Mouse (Mus musculus) forelimb bud, embryonic 11.5 days (tissue): ENCODE measurements around the gene Hoxc8.
A peak's percentile ranks its signal among the peaks of the same experiment; 100 is the strongest.

Experiments
- DNase-seq: peaks from one replicate; pipeline ENCODE4 v3.0.0-alpha.2; 2012; ENCODE audit warnings: low read depth, low spot score

The Hoxc8 gene

DNA sequence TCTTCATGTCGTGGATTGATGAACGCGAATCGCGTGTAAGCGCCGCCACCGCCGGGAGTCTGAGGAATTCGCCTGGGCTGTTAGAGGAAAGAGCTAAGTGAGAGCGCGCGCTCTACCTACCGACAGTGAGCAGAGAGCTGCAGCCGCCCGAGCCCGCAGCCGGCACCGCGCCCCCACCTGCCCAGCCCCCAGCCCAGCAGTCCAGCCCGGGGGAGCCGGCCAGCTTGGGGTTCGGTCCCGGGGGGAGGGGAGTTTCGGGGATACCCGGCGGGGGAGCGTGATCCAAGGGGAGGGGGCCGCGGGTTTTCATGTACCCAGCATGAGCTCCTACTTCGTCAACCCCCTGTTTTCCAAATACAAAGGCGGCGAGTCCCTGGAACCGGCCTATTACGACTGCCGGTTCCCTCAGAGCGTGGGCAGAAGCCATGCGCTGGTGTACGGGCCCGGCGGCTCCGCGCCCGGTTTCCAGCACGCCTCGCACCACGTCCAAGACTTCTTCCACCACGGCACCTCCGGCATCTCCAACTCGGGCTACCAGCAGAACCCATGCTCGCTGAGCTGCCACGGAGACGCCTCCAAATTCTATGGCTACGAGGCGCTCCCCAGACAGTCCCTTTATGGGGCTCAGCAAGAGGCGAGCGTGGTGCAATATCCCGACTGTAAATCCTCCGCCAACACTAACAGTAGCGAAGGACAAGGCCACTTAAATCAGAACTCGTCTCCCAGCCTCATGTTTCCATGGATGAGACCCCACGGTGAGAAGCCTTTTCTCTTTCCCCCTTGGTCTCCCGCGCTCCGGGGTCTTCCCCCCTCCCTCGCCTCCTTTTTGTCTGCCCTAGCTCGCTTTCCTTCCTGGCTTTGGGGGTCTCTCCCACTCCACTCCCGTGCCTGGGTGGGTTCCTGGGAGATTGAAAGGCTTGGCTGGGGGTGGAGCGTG, at the start of gene Hoxc8:
Gene Hoxc8, plus strand, starts transcription at position 147 of the 937 bp plus-strand sequence.
- DNase-seq: no peak

DNA sequence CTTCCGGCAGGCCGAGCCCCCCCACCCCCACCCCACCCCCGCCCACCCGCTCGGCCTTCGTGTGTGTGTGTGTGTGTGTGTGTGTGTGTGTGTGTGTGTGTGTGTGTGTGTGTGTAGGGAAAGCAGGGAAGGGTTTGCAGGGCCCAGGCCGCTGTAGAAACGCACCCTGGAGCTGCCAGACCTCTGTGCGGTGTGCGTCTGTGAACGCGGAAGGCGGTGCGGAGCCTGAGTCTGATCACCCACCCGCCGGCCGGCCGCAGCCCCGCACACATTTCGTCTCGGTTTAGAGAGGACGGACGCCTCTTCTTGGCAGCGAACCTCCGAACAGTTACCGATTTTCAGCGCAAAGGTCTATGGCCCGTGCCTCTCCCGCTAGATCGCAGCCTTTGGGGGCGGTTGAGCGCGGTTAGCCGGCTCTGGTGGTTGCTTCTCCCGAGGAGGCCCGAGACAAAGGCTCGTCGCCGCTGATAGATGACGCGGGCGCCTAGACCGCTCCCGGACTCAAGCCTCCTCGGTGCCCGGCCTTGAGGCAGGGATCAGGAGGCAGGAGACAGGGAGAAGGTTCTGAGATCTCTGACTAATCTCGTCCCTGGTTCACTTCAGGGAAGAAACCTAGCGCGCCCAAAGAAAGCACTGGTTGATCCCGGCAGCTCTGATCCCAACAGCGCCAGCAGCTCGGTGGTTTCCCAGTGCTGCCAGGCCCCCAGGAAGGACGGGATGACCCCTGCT, 47.5 kb upstream of the Hoxc8 start:
- no peak for DNase-seq

DNA sequence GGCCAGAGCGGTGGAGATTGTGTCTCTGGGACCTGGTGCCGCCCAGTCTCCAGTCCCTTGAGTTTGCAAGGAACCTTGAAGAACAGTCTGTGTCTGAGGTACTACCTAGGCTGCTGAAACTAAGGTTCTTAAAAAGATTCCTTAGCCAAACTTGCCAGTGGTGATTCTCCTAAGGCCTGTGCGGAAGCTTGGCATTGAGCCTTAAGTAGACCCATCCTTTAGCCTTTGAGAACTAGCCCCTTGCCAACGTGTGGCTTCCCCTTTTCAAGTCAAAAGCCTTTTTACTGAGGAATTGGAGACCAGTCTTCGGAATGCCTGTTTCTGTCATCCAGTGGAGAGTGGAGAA, 47.0 kb upstream of the Hoxc8 start:
- DNase-seq: no peak

GRCm38 (mm10) chr15:102945185-102946077, 45.0 kb upstream of the Hoxc8 start:
- no peak for DNase-seq

DNA sequence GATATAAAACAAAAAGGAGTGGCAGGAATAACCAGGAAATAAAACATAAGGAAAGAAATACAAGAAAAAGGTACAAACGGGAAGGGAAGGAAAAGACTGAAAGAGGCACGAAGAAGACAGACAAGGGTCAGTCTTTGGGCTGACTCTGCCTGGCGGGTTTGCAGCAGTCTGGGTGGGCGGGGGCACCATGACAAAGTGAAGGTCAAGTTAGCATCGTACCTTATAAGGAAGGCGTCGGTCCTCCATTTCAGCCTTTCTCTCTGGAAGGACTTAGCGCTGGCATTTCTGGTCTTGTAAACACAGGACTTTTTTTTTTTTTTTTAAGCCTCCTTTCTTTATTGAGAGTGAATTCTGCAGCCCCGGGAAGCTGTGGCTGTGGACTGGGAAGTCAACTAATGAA, 43.1 kb upstream of the Hoxc8 start:
- DNase-seq: no peak

- DNase-seq: no peak
Observed at GRCm38 (mm10) chr15:102948842-102949241, 41.6 kb upstream of the Hoxc8 start.

DNA sequence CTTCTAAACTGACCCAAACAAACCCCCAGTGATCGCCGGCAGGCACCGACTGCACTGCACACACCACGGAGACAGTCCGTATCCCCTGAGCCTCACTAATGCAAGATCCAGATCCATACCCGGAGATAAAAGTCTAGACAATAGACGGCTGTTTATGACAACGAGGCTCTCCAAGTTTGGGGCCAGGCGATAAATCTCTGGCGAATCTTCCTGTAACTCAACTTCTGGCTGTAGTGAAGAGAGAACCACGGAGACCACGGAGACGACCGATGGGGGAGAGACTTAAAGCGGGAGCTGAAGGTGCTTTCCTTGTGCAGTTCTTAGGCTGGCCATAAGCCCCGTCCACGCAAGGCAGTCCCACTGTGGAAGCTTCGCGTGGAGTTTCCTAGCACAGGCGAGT, 40.7 kb upstream of the Hoxc8 start:
- no peak for DNase-seq

DNA sequence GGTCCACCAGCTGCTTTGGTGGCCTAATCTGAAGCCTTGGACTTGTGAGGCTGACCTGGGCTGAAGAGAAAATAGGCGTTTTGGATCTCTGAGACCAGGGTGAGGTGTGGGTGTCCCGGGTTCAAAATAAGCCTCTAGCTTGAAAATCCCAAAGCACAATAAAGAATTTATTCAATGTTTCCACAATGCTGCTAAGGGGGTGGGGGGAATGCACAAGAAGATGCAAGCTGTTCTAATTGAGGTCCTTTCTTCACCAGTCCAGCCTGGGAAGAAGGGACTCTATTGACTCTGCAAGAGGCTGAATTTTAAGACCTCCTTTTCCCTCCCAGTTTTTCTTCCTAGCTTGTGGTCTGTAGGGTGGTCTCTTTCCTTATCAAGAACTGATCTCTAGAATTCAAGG, 39.5 kb upstream of the Hoxc8 start:
- no peak for DNase-seq

- no peak for DNase-seq
Observed at GRCm38 (mm10) chr15:102953561-102953960, 36.8 kb upstream of the Hoxc8 start.

GRCm38 (mm10) chr15:102954192-102955006, 36.0 kb upstream of the Hoxc8 start, which contains the start of gene Hoxc11:
Hoxc11 (plus strand) TSS chr15:102954427.
- no peak for DNase-seq

DNA sequence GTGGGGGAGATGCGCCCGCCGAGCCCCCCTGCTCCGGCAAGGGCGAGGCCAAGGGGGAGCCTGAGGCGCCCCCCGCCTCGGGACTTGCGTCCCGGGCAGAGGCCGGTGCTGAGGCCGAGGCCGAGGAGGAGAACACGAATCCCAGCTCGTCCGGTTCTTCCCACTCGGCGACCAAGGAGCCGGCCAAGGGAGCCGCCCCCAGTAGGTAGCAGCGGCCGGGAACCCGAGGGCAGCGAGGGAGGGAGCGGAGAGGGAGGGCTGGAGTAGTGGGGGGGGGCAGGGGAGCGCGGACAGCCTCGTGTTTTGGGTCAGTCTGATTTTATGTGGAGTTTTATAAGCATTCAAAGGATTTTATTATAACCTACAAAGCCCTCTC, 35.4 kb upstream of the Hoxc8 start:
- DNase-seq: no peak

DNA sequence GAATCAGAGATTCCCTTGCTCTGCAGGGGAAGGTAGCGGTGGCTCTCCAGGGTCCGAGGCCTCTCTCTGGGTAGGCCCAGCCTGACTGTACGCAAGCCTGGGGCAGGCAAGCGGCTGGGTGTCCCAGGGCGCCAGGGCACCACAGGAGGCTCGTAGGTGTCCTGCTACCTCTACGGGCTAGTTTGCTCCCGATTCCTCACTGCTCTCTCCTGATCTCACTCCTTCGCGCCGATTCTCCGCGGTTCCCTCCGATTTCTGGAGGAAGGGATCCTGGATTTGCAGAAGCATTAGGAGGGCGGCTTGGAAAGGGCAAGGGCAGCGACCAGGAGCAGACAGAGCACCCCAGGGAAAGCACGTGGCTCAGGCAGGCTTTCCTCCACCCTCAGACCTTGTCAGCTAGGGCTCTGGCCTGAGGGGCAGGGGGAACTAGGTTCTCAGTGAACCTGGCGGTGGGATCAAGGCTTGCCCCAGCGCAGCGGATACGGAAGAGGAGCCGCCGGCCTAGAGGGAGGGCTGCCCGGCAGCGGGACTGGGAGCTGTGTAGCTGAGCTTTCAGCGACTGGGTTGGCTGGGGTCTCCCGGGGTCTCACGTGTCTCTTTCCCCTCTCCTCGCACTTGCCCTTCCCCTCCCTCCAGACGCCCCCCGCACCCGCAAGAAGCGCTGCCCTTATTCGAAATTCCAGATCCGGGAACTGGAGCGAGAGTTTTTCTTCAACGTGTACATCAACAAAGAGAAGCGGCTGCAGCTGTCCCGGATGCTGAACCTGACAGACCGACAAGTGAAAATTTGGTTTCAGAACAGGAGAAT, 34.4 kb upstream of the Hoxc8 start:
- DNase-seq: no peak

- DNase-seq: no peak
Observed at GRCm38 (mm10) chr15:102956906-102957305, 33.5 kb upstream of the Hoxc8 start.

DNA sequence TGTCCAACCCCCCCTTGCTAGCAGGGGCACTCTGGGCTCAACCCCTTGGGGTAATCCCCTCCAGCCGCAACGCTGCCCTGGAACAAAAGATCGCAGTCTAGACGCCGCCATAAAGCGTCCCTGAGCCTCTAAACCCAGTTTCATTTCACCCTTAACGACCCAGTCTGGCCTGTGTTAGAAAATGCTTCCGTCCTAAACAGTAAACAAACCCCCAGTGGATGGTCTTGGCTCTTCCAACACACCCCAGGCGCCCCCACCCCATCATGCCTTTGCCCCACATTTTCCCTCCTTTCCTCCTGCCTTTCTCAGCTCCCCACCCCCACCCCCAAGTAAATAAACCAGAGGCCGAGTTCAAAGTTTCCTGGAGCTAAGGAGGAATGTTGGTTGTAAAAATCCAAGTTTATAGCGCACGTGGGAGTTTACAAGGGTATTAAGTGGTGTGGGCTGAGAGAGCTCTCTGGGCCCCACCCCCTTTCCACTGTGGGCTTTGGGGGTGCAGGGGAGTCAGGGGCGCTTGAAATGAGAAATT, 30.7 kb upstream of the Hoxc8 start:
- DNase-seq: peak; percentile 85

GRCm38 (mm10) chr15:102961728-102962127, 28.7 kb upstream of the Hoxc8 start:
- no peak for DNase-seq

- no peak for DNase-seq
Observed at GRCm38 (mm10) chr15:102962492-102962891, 27.9 kb upstream of the Hoxc8 start.

- DNase-seq: no peak
Observed at GRCm38 (mm10) chr15:102963259-102963658, 27.1 kb upstream of the Hoxc8 start.

GRCm38 (mm10) chr15:102963671-102964640, 26.5 kb upstream of the Hoxc8 start:
- no peak for DNase-seq
